Mouse (Mus musculus) kidney, postnatal 0 days (tissue): ENCODE measurements at regions not wholly inside any gene's neighbourhood (a gene's known extent, or its start where the extent isn't known, plus 50 kb on each side); places are given as distances from the start of the nearest gene placed in this dataset.

Experiments used
- ATAC-seq: fragments of 200-750 bp; cut with Nextera tagmentation; replicated peaks from 2 replicates; pipeline ENCODE4 v1.8.0; 2017; ENCODE audit warnings: low read depth, moderate number of reproducible peaks, moderate TSS enrichment, moderate library complexity; ENCODE audit not compliant: low FRiP score
- DNase-seq: peaks from one replicate; pipeline ENCODE4 v3.0.0-alpha.2; 2016; ENCODE audit warnings: low spot score
- H3K27ac ChIP-seq: fragments of 300-500 bp; sonication (generic); 2 replicates; pipeline ENCODE4 v1.5.1; 2014; ENCODE audit warnings: mild to moderate bottlenecking
- H3K27me3 ChIP-seq: fragments of 300-500 bp; sonication (generic); 2 replicates; pipeline ENCODE4 v1.6.1; 2014; ENCODE audit warnings: low read length, mixed read lengths; ENCODE audit not compliant: insufficient read depth
- H3K36me3 ChIP-seq: fragments of 300-500 bp; sonication (generic); 2 replicates; pipeline ENCODE4 v1.6.1; 2014; ENCODE audit warnings: low read length, mixed read lengths; ENCODE audit not compliant: insufficient read depth
- H3K4me1 ChIP-seq: fragments of 300-500 bp; sonication (generic); replicated peaks from 2 replicates; pipeline ENCODE4 v1.6.1; 2014; ENCODE audit warnings: antibody characterized with exemption, low read length, mixed read lengths; ENCODE audit not compliant: insufficient read depth
- H3K4me2 ChIP-seq: fragments of 300-500 bp; sonication (generic); 2 replicates; pipeline ENCODE4 v1.6.1; 2014; ENCODE audit warnings: mild to moderate bottlenecking, low read length, moderate library complexity, mixed read lengths
- H3K4me3 ChIP-seq: fragments of 300-500 bp; sonication (generic); replicated peaks from 2 replicates; pipeline ENCODE4 v1.5.1; 2014; ENCODE audit warnings: low read depth, low read length
- H3K9ac ChIP-seq: fragments of 300-500 bp; sonication (generic); 2 replicates; pipeline ENCODE4 v1.6.1; 2014; ENCODE audit warnings: low read depth, low read length
- H3K9me3 ChIP-seq: fragments of 300-500 bp; sonication (generic); replicated peaks from 2 replicates; pipeline ENCODE4 v1.6.1; 2016; ENCODE audit warnings: low read length, inconsistent platforms, mixed read lengths
- CTCF ChIP-seq: IDR thresholded peaks from 2 replicates; pipeline ENCODE4 v1.5.1; 2016; ENCODE audit warnings: antibody characterized with exemption, low read depth, mild to moderate bottlenecking, moderate library complexity
- WGBS: fragments of 180-500 bp; shearing (Covaris S2); extraction: QIAGEN DNeasy Blood & Tissue Kit; methylation state at CpG from one replicate; pipeline ENCODE4 v1.1.7; 2014; 5-methylcytosine and 5-hydroxymethylcytosine counted together

- no peak overlapping the region for H3K4me3 ChIP-seq
- no peaks in the 10 kb centered on the region for H3K4me1 ChIP-seq
- no peaks in the 10 kb centered on the region for H3K27me3 ChIP-seq
- no peak overlapping the region for H3K9ac ChIP-seq
- WGBS = 74% methylated on average over 2 of the region's 2 CpGs
- no peaks in the 10 kb centered on the region for H3K9me3 ChIP-seq
- no peak for TF ChIP-seq CTCF
- ATAC-seq (no peak), DNase-seq (peak; percentile 70)
- H3K4me2 ChIP-seq = no peak overlapping the region
- no peak overlapping the region for H3K27ac ChIP-seq
- H3K36me3 ChIP-seq = no peaks in the 10 kb centered on the region
Observed at GRCm38 (mm10) chr16:86294436-86294835, 392.8 kb upstream of the Adamts5 start.

- Histone ChIP-seq H3K36me3 (no peaks in the 10 kb centered on the region), H3K27ac (no peak overlapping the region), H3K4me1 (no peaks in the 10 kb centered on the region), H3K9me3 (no peaks in the 10 kb centered on the region), H3K9ac (no peak overlapping the region), H3K27me3 (no peaks in the 10 kb centered on the region), H3K4me2 (no peak overlapping the region), H3K4me3 (no peak overlapping the region)
- WGBS = 74% methylated on average over 2 of the region's 2 CpGs
- TF ChIP-seq CTCF = no peak
- ATAC-seq (no peak), DNase-seq (no peak)
Observed at GRCm38 (mm10) chr16:86281326-86281725, 379.7 kb upstream of the Adamts5 start.

- Histone ChIP-seq H3K4me3 (no peak overlapping the region), H3K4me2 (no peak overlapping the region), H3K27me3 (no peaks in the 10 kb centered on the region), H3K36me3 (no peaks in the 10 kb centered on the region), H3K9me3 (no peaks in the 10 kb centered on the region), H3K4me1 (no peaks in the 10 kb centered on the region), H3K27ac (no peak overlapping the region), H3K9ac (no peak overlapping the region)
- no peak for DNase-seq
- no peak for TF ChIP-seq CTCF
- 74% methylated on average over 1 of the region's 1 CpGs for WGBS
- ATAC-seq = no peak
Observed at GRCm38 (mm10) chr16:86277031-86277430, 375.4 kb upstream of the Adamts5 start.

- no peak overlapping the region for H3K4me3 ChIP-seq
- H3K9me3 ChIP-seq = no peaks in the 10 kb centered on the region
- WGBS = 62% methylated on average over 8 of the region's 8 CpGs
- peak; percentile 58 for DNase-seq
- H3K27ac ChIP-seq = no peak overlapping the region
- no peak for ATAC-seq
- TF ChIP-seq CTCF = no peak
- H3K9ac ChIP-seq = no peak overlapping the region
- no peaks in the 10 kb centered on the region for H3K36me3 ChIP-seq
- no peaks in the 10 kb centered on the region for H3K27me3 ChIP-seq
- no peaks in the 10 kb centered on the region for H3K4me1 ChIP-seq
- H3K4me2 ChIP-seq = no peak overlapping the region
Observed at GRCm38 (mm10) chr16:86261612-86262011, 360.0 kb upstream of the Adamts5 start.

GRCm38 (mm10) chr16:86252630-86253029 lies 351.0 kb upstream of the Adamts5 start:
- Histone ChIP-seq H3K4me2 (no peak overlapping the region), H3K9ac (no peak overlapping the region), H3K9me3 (no peaks in the 10 kb centered on the region), H3K4me1 (no peaks in the 10 kb centered on the region), H3K27ac (no peak overlapping the region), H3K36me3 (no peaks in the 10 kb centered on the region), H3K4me3 (no peak overlapping the region), H3K27me3 (no peaks in the 10 kb centered on the region)
- ATAC-seq (no peak), DNase-seq (peak; percentile 70)
- TF ChIP-seq CTCF = no peak

- ATAC-seq (no peak), DNase-seq (no peak)
- Histone ChIP-seq H3K4me2 (no peak overlapping the region), H3K4me1 (no peaks in the 10 kb centered on the region), H3K4me3 (no peak overlapping the region), H3K27me3 (no peaks in the 10 kb centered on the region), H3K27ac (no peak overlapping the region), H3K36me3 (no peaks in the 10 kb centered on the region), H3K9me3 (no peaks in the 10 kb centered on the region), H3K9ac (no peak overlapping the region)
- no peak for TF ChIP-seq CTCF
- 81% methylated on average over 6 of the region's 6 CpGs for WGBS
Observed at GRCm38 (mm10) chr16:86250021-86250420, 348.4 kb upstream of the Adamts5 start.

GRCm38 (mm10) chr16:86244191-86244590 lies 342.6 kb upstream of the Adamts5 start:
- 22% methylated on average over 2 of the region's 2 CpGs for WGBS
- H3K27ac ChIP-seq = no peak overlapping the region
- ATAC-seq = no peak; the same call in 1 of the 2 replicates

More at GRCm38 (mm10) chr16:86244191-86244590, 342.6 kb upstream of the Adamts5 start:
- Histone ChIP-seq H3K9me3 (no peaks in the 10 kb centered on the region), H3K4me3 (no peak overlapping the region), H3K27me3 (no peaks in the 10 kb centered on the region), H3K36me3 (no peaks in the 10 kb centered on the region), H3K9ac (no peak overlapping the region), H3K4me2 (no peak overlapping the region), H3K4me1 (no peaks in the 10 kb centered on the region)
- TF ChIP-seq CTCF = no peak
- peak; percentile 65 for DNase-seq
